Mouse (Mus musculus) midbrain, embryonic 11.5 days (tissue): ENCODE measurements around the gene Kdm8. TPM values are rescaled to one million over a fixed set of nuclear protein-coding genes. Genes with fewer than 3 reads are reported as not detected.

Experiments used
- ATAC-seq: fragments of 200-750 bp; cut with Nextera tagmentation; 2 replicates; pipeline ENCODE4 v1.8.0; 2017; ENCODE audit warnings: moderate TSS enrichment, moderate library complexity; ENCODE audit not compliant: low FRiP score
- DNase-seq: peaks from one replicate; pipeline ENCODE4 v3.0.0; 2015; ENCODE audit warnings: low spot score; ENCODE audit errors: missing footprints
- H3K27ac ChIP-seq: fragments of 300-500 bp; sonication (generic); 2 replicates; pipeline ENCODE4 v1.5.1; 2014; ENCODE audit warnings: low read depth, low read length
- H3K27me3 ChIP-seq: fragments of 300-500 bp; sonication (generic); 2 replicates; pipeline ENCODE4 v1.6.1; 2014; ENCODE audit warnings: mild to moderate bottlenecking, low read length, moderate library complexity, mixed read lengths; ENCODE audit not compliant: control insufficient read depth, insufficient read depth
- H3K36me3 ChIP-seq: fragments of 300-500 bp; sonication (generic); 2 replicates; pipeline ENCODE4 v1.6.1; 2014; ENCODE audit warnings: mild to moderate bottlenecking, low read length, moderate library complexity, mixed read lengths; ENCODE audit not compliant: control insufficient read depth, insufficient read depth
- H3K4me1 ChIP-seq: fragments of 300-500 bp; sonication (generic); 2 replicates; pipeline ENCODE4 v1.6.1; 2014; ENCODE audit warnings: low read length; ENCODE audit not compliant: control insufficient read depth, insufficient read depth
- H3K4me2 ChIP-seq: fragments of 300-500 bp; sonication (generic); 2 replicates; pipeline ENCODE4 v1.6.1; 2014; ENCODE audit warnings: mild to moderate bottlenecking, moderate library complexity
- H3K4me3 ChIP-seq: fragments of 300-500 bp; sonication (generic); 2 replicates; pipeline ENCODE4 v1.5.1; 2014; ENCODE audit warnings: low read depth, low read length
- H3K9ac ChIP-seq: fragments of 300-500 bp; sonication (generic); 2 replicates; pipeline ENCODE4 v1.6.1; 2014; ENCODE audit warnings: low read length
- H3K9me3 ChIP-seq: fragments of 300-500 bp; sonication (generic); 2 replicates; pipeline ENCODE4 v1.6.1; 2016; ENCODE audit warnings: low read length; ENCODE audit not compliant: control insufficient read depth
- WGBS: fragments of 180-500 bp; shearing (Covaris S2); extraction: QIAGEN DNeasy Blood & Tissue Kit; methylation state at CpG from one replicate; pipeline ENCODE4 v1.1.7; 2014; 5-methylcytosine and 5-hydroxymethylcytosine counted together
- polyA plus RNA-seq: library from polyadenylated mRNA; unstranded; fragments of >200 nt; fragmentation: Nextera tagmentation; extraction: Ambion mirVana; gene quantifications from 2 replicates; pipeline ENCODE4 v1.2.1, GENCODE M21; 2014

The Kdm8 gene
- polyA plus RNA-seq, 1 experiment from 2014 or later, result 9.5 TPM

DNA sequence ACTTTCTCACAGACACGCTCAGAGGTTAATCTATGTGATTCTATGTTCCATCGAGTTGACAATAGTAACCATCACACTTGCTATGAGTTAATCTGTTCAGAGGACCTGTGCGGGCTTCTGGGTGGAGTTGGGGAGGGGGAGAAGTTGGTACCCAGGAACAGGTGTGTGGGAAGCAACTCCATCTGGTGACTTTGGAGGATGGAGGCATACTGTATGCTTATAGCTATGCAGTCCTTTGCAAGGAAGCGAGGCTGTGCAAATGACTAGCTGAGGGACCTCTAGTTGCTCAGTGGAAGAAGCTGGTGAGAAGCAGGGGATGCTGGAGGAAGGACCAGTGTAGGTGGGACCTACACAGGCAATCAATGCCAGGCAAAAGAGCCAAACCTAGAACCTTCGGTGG lies 60.1 kb downstream of the Kdm8 start:
- 95% methylated on average over 5 of the region's 5 CpGs for WGBS

DNA sequence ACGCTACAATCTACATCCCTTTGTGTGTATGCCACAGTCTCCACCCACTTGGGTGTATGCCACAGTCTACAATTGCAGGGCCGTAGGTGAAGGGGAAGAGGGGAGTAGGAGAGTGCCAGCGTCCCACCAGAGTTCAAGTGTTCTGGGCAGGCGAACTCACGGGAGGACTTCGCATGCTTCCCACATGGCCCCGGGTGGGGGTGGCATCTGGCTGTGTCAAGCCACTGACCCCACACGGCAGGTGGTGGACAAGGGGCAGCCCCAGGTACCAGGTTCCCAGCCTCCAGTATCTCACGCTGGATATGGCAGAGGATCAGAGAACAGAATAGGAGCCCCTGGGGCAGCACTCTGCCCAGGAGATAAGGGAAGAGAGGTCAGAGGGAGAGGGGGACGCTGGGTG lies 61.1 kb downstream of the Kdm8 start:
- no peak for ATAC-seq
- Histone ChIP-seq H3K27ac (no peak overlapping the region), H3K9me3 (no peaks in the 10 kb centered on the region), H3K4me1 (no peaks in the 10 kb centered on the region), H3K27me3 (no peaks in the 10 kb centered on the region), H3K4me2 (no peak overlapping the region), H3K4me3 (no peak overlapping the region), H3K36me3 (no peaks in the 10 kb centered on the region), H3K9ac (no peak overlapping the region)
- no peak for DNase-seq
- WGBS, result 92% methylated on average over 10 of the region's 10 CpGs

More for the DNA sequence above, 60.1 kb downstream of the Kdm8 start:
- Histone ChIP-seq H3K36me3 (no peaks in the 10 kb centered on the region), H3K4me1 (no peaks in the 10 kb centered on the region), H3K9me3 (no peaks in the 10 kb centered on the region), H3K4me2 (no peak overlapping the region), H3K27me3 (no peaks in the 10 kb centered on the region), H3K4me3 (no peak overlapping the region), H3K27ac (no peak overlapping the region), H3K9ac (no peak overlapping the region)
- ATAC-seq (no peak), DNase-seq (no peak)

DNA sequence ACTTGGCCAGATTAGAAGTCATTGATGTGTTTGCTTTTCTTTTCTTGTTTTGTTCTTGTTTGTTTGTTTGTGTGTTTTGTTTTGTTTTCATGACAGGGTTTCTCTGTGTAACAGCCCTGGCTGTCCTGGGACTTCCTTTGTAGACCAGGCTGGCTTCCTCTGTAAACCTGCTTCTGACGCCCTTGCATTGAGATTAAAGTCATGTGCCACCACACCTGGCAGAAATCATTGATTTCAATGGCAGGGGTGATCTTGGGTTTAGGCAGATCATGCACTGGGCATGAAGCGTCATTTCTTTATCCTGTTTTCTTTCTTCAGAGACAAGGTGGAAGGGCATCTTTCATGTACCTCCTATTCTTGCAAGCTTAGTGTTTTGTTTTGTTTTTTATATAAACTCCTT lies 62.8 kb downstream of the Kdm8 start:
- H3K4me1 ChIP-seq, result no peaks in the 10 kb centered on the region
- ATAC-seq, result no peak
- H3K9me3 ChIP-seq, result no peaks in the 10 kb centered on the region
- no peak overlapping the region for H3K27ac ChIP-seq
- no peak overlapping the region for H3K9ac ChIP-seq
- WGBS, result 93% methylated on average over 2 of the region's 2 CpGs
- no peaks in the 10 kb centered on the region for H3K27me3 ChIP-seq
- no peak overlapping the region for H3K4me2 ChIP-seq
- no peak for DNase-seq
- H3K4me3 ChIP-seq, result no peak overlapping the region
- no peaks in the 10 kb centered on the region for H3K36me3 ChIP-seq

DNA sequence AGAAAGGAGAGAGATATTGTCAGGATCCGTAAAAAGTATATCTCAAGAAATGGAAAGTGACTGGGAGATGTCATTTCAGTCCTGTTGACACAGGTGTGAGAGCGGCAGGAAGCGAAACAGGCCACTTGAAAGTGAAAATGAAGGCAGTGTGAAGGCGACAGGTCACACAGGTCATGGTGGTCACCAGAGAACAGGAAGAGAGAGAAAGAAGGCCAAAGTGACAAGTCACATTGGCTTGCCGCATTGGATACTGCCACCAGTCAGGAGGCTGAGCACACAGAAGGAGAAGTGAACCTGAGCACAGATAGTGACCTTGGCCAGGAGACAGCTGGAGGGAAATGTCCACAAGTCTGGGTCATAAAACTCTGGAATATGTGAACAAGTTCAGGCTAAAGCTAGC lies 67.0 kb downstream of the Kdm8 start:
- Histone ChIP-seq H3K9ac (no peak overlapping the region), H3K27ac (no peak overlapping the region), H3K4me1 (no peaks in the 10 kb centered on the region), H3K36me3 (no peaks in the 10 kb centered on the region), H3K4me3 (no peak overlapping the region), H3K27me3 (no peaks in the 10 kb centered on the region), H3K9me3 (no peaks in the 10 kb centered on the region), H3K4me2 (no peak overlapping the region)
- 85% methylated on average over 5 of the region's 5 CpGs for WGBS
- no peak for DNase-seq
- no peak for ATAC-seq

DNA sequence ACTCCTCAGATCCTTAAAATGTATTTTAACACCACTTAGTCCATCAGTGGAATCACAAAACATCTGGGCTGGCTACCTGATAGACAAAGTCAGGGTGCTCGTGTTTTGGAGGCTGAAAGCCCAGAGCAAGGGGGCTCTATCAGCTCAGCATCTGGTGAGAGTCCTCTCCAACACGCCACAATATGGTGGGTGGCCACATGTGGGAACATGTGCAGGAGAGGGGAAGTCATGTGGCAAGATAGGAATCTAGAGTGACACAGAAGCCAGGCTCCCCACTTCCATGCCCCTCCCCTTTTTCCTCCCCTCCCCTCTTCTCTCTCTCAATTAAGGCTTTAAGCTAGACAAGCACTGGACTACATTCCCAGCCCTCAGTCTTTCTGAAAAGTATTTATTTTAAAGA lies 67.4 kb downstream of the Kdm8 start:
- Histone ChIP-seq H3K9ac (no peak overlapping the region), H3K27me3 (no peaks in the 10 kb centered on the region), H3K27ac (no peak overlapping the region), H3K9me3 (no peaks in the 10 kb centered on the region), H3K4me1 (no peaks in the 10 kb centered on the region), H3K36me3 (no peaks in the 10 kb centered on the region), H3K4me3 (no peak overlapping the region), H3K4me2 (no peak overlapping the region)
- no peak for ATAC-seq
- 75% methylated on average over 2 of the region's 2 CpGs for WGBS
- DNase-seq, result no peak

Other genes with a start within 250 kb of the Kdm8 start
- 115 and 128 TPM in 2 replicates for gene Nsmce1, start 46.9 kb downstream of the Kdm8 start, polyA plus RNA-seq
- gene Il4ra, start 107.4 kb downstream of the Kdm8 start, polyA plus RNA-seq, result 2.6 and 3.5 TPM in 2 replicates
- 0.36 and 0.43 TPM in 2 replicates for gene Il21r, start 158.8 kb downstream of the Kdm8 start, polyA plus RNA-seq